Mouse (Mus musculus): ENCODE measurements around the gene Slc2a3. TPM values are rescaled to one million over a fixed set of nuclear protein-coding genes. Genes with fewer than 3 reads are reported as not detected.
"Not testable (repeated sequence)": the region's sequence is repeated elsewhere in the genome, so short reads cannot be mapped to it uniquely, and the experiment has no call there.

Gene Slc2a3
- total RNA-seq, 2 experiments from 2014 or later, result 127 to 133 TPM

GRCm38 (mm10) chr6:122768256-122768655, 33.2 kb downstream of the Slc2a3 start:
- DNase-seq (ENCODE audit: extremely low spot score in 1 of 2, low spot score in 2 of 2), result no peak
- intact Hi-C loops (cut with DNase I), result no loop called here

- DNase-seq (ENCODE audit: extremely low spot score in 1 of 2, low spot score in 2 of 2); intact Hi-C loops (cut with DNase I): not testable (repeated sequence)
Observed at GRCm38 (mm10) chr6:122767012-122767411, 34.4 kb downstream of the Slc2a3 start.

DNA sequence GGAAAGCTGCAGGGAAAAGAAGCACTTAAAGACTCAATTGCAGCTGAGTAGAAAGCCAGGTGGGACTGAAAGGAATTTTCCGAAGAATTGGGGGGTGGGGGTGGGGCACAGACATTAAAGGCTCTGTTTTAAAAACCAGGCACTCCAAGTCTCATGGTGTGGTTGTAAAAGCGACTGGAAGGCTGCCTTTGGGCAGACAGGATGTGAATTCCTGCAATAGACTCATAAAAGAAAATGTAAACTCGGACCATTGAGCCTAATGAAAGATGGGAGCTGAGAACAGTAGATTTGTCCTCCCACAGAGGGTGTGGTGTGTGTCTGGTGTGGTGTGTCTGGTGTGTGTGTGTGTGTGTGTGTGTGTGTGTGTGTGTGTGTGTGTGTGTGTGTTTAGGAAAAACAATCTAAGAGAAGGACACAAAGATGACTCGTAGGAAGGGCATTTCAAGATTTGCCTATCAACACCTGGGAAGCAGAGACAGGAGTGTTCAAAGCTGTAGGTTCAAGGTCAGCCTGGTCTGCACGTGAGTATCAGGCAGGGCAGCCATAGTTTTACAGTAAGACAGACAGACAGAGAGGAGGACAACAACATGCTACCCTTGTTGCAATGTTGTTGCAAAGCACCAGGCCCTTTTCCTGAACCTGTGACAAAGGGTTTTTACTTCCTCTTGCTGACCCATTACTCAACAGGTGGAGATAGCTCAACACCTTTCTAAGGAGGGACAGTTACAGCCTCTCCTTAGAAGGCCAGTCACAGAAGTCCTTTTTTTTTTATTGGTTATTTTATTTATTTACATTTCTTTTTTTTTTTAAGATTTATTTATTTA, 35.1 kb downstream of the Slc2a3 start:
- intact Hi-C loops (cut with DNase I), result no loop called here
- DNase-seq (ENCODE audit: extremely low spot score in 1 of 2, low spot score in 2 of 2), result no peak

- no peak for DNase-seq (ENCODE audit: extremely low spot score in 1 of 2, low spot score in 2 of 2)
- intact Hi-C loops (cut with DNase I), result loop anchor here (2.0 kb wide), 1 partner anchor 25 kb away; no protein-coding TSS in a partner anchor
Observed at GRCm38 (mm10) chr6:122765298-122765956, 36.0 kb downstream of the Slc2a3 start.

DNA sequence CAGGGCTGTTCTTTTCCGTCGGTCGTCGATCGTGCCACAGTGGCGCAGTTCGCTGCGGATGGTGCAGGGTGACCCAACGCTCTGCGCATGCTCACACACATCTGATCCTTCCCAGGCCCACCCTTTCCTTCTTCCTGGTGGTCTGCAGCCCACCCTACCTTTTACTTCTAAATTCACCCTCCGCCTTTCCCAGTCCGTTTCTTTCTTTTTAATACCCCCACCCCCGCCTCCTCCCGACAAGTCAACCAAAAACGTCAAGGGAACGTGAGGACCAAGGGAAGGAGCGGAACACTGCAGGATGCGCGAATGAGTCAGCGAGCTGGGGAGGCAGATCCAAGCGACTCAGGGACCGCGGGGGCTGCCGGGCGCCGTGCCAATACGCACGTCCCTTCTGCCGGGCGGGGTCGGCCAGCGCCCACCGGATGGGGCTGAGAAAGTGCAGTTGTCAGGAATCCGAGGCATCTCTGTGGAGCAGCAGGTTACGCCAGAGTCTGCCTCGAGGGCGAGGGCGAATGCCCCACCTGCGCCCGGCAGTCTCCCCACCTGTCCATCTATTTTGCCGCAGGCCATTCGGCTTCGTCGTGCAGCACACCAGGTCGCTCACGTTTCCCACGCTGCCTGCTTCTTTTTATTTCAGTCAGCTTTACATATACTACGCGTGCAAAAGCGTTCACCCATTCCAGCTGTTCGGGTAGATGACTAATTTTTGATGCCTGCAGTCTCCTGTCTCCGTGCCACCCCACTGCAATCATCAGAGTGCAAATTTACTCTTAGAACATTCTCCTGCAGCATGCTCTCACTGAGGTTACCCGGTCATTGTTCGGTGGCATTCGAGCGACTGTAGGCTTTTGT, 36.8 kb downstream of the Slc2a3 start:
- peak; percentile 74 to 90 for DNase-seq (ENCODE audit: extremely low spot score in 1 of 2, low spot score in 2 of 2)
- intact Hi-C loops (cut with DNase I), result loop anchor here (2.0 kb wide), 1 partner anchor 24 kb away; no protein-coding TSS in a partner anchor

- intact Hi-C loops (cut with DNase I), result loop anchor here (2.0 kb wide), 1 partner anchor 23 kb away; no protein-coding TSS in a partner anchor
- DNase-seq (ENCODE audit: extremely low spot score in 1 of 2, low spot score in 2 of 2), result no peak
Observed at GRCm38 (mm10) chr6:122763844-122764445, 37.5 kb downstream of the Slc2a3 start.

- intact Hi-C loops (cut with DNase I), result no loop called here
- no peak for DNase-seq (ENCODE audit: extremely low spot score in 1 of 2, low spot score in 2 of 2)
Observed at GRCm38 (mm10) chr6:122762952-122763700, 38.3 kb downstream of the Slc2a3 start.

DNA sequence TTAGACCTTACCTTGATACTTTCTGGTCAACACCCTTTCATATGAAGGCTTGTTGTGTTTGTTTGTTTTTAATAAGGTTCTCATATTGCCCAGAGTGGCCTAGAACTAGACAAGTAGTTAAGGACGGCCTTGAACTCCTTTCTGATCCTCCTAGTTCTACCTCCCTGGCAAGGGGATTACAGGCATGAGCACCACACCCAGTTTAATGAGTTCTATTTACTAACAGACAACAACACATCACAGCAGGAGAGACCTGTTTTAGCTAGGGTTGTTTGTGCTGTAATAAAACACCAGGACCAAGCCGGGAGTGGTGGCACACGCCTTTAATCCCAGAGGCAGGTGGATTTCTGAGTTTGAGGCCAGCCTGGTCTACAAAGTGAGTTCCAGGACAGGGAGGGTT, 39.0 kb downstream of the Slc2a3 start:
- intact Hi-C loops (cut with DNase I), result no loop called here
- DNase-seq (ENCODE audit: extremely low spot score in 1 of 2, low spot score in 2 of 2), result no peak

- intact Hi-C loops (cut with DNase I), result no loop called here
- DNase-seq (ENCODE audit: extremely low spot score in 1 of 2, low spot score in 2 of 2), result no peak
Observed at GRCm38 (mm10) chr6:122761901-122762300, 39.5 kb downstream of the Slc2a3 start.

DNA sequence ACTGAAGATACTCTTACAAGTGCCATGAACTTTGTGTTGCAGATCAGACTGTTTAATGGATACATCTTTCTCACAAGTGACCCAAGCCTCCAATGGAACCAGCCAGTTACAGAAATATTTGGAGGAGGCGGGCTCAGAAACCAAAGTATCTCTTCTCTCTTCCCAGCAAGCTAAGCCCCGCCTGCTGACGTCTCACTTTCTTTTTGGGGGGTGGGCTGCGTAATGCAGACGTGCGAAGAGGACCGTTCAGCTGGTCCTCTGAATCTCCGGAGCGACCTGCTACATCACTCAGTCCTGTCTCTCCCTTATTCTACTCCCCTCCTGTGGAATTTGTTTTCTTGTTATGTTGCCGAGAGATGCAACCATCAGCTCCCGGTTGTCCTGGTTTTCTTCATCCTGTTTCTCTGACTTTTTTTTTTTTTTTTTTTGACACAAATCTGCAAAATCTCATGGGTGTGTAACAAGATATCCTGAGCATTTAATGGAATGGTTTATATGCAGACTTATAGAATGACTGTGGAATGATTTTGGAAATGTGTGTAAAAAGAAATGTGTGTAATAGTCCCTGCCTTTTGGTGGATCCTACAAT, 40.3 kb downstream of the Slc2a3 start:
- peak; percentile 81 to 82 for DNase-seq (ENCODE audit: extremely low spot score in 1 of 2, low spot score in 2 of 2)
- intact Hi-C loops (cut with DNase I), result no loop called here

GRCm38 (mm10) chr6:122758732-122759131, 42.7 kb downstream of the Slc2a3 start:
- no peak for DNase-seq (ENCODE audit: extremely low spot score in 1 of 2, low spot score in 2 of 2)
- intact Hi-C loops (cut with DNase I), result no loop called here

- DNase-seq (ENCODE audit: extremely low spot score in 1 of 2, low spot score in 2 of 2), result no peak
- intact Hi-C loops (cut with DNase I), result no loop called here
Observed at GRCm38 (mm10) chr6:122755913-122756312, 45.5 kb downstream of the Slc2a3 start.

GRCm38 (mm10) chr6:122750579-122750978, 50.9 kb downstream of the Slc2a3 start:
- intact Hi-C loops (cut with DNase I), result no loop called here
- no peak for DNase-seq (ENCODE audit: extremely low spot score in 1 of 2, low spot score in 2 of 2)

DNA sequence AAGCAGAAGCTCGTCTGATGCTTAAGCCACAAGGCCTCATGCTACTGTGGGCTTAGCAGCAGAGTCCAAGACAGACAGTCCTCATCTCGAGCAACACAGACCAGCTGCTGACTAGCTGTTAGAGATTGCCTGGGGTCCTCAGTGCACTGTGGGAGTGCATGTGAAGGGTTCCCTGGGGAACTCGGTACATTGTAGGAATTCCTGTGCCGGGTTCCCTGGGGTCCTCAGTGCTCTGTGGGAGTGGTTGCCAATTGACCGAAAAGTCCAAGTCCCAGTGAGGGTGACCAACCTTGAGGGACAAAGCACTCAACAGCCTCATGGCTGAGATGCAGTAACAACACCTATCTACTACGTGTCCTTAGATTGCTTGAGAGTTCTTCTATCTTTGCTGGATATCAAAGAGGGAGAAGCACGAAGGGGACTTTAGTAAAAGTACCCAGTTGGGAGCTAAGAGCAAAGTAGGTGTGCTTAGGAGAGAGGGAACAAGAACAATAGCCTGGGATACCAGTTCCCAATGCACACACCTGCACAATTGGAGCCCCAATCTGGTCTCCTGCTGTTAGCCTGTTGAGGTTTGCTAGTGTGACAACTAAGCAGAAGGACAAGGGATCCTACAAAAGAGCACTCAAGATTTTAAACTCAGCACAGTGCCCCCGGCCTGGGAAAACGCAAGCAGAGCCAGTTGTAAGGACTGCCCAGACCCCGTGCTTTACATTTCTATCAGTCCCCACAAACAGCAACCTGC, 56.8 kb downstream of the Slc2a3 start:
- intact Hi-C loops (cut with DNase I), result loop anchor here (5.0 kb wide), 2 partner anchors 38 to 58 kb away; partner anchors contain the start of gene Slc2a3
- DNase-seq (ENCODE audit: extremely low spot score in 1 of 2, low spot score in 2 of 2), result no peak

DNA sequence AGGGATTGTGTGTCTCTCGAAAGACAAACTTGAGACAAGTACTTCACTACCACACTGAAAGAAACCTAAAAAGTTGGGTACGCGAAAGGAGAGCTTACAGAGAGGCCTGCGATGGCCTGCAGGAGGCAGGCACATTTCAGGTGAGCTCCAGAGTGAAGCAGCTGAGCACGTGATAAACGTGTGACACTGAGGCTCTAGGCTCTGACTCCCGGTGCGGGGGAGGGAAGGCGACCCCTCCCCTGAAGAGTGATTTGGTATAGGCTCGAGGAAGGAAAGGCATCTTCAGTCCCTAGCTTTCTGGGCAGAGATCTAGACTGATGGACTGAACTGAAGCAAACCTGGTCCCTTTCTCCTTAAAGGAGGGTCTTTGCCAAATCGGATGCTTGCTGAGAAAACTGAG, 58.1 kb downstream of the Slc2a3 start:
- DNase-seq (ENCODE audit: extremely low spot score in 1 of 2, low spot score in 2 of 2), result peak in 1 of 2 experiments; percentile 41
- intact Hi-C loops (cut with DNase I), result loop anchor here (5.0 kb wide), 2 partner anchors 39 to 59 kb away; partner anchors contain the start of gene Slc2a3

GRCm38 (mm10) chr6:122742228-122742899, 59.1 kb downstream of the Slc2a3 start:
- intact Hi-C loops (cut with DNase I), result loop anchor here (5.0 kb wide), 2 partner anchors 40 to 60 kb away; partner anchors contain the start of gene Slc2a3
- DNase-seq (ENCODE audit: extremely low spot score in 1 of 2, low spot score in 2 of 2), result peak; percentile 31 to 44

All from left cerebral cortex, postnatal 10 days (tissue).